Mouse (Mus musculus) hindbrain, embryonic 10.5 days (tissue): ENCODE data around the gene Net1. TPM values are rescaled to one million over a fixed set of nuclear protein-coding genes. Genes with fewer than 3 reads are reported as not detected.
"Not testable (repeated sequence)": the region's sequence is repeated elsewhere in the genome, so short reads cannot be mapped to it uniquely, and the experiment has no call there.

Experiments used
- DNase-seq: peaks from one replicate; pipeline ENCODE4 v3.0.0-alpha.2; 2017; ENCODE audit warnings: low spot score
- H3K27ac ChIP-seq: fragments of 300-500 bp; sonication (generic); 2 replicates; pipeline ENCODE4 v1.5.1; 2016; ENCODE audit warnings: mild to moderate bottlenecking, moderate library complexity
- H3K27me3 ChIP-seq: fragments of 300-500 bp; sonication (generic); 2 replicates; pipeline ENCODE4 v1.6.1; 2016; ENCODE audit warnings: mild to moderate bottlenecking; ENCODE audit not compliant: poor library complexity, insufficient read depth, severe bottlenecking
- H3K36me3 ChIP-seq: fragments of 300-500 bp; sonication (generic); 2 replicates; pipeline ENCODE4 v1.6.1; 2016; ENCODE audit warnings: mild to moderate bottlenecking, moderate library complexity
- H3K4me1 ChIP-seq: fragments of 300-500 bp; sonication (generic); replicated peaks from 2 replicates; pipeline ENCODE4 v1.6.1; 2016; ENCODE audit warnings: mild to moderate bottlenecking
- H3K4me3 ChIP-seq: fragments of 300-500 bp; sonication (generic); 2 replicates; pipeline ENCODE4 v1.5.1; 2016; ENCODE audit warnings: mild to moderate bottlenecking, moderate library complexity
- H3K9me3 ChIP-seq: fragments of 300-500 bp; sonication (generic); 2 replicates; pipeline ENCODE4 v1.6.1; 2016; ENCODE audit warnings: mild to moderate bottlenecking, moderate library complexity
- WGBS: fragments of 180-500 bp; shearing (Covaris S2); methylation state at CpG from one replicate; pipeline ENCODE4 v1.1.7; 2016; 5-methylcytosine and 5-hydroxymethylcytosine counted together
- polyA plus RNA-seq: library from polyadenylated mRNA; unstranded; fragments of >200 nt; fragmentation: Nextera tagmentation; extraction: Ambion mirVana; gene quantifications from 2 replicates; pipeline ENCODE4 v1.2.1, GENCODE M21; 2016

Net1 gene
- polyA plus RNA-seq, 1 experiment from 2014 or later, result 40.3 TPM

DNA sequence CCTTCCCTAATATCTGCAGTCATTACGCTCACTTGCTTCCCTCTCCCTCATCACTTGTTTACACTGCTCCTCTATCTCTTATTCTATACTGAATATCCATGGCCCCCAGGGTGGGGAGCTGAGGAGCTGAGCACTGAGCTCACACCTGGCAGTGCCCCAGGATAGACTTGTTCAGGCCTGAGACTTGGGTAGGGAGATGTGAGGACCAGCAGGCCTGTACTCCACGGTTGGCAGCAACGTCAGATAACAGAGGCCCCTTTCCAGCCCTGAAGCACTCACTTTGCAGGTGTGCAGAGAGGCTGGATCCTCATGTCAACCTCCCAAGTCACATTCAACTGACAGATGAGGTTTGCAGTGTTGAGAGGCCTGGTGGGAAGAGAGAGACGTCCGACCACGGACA is 40.8 kb downstream of the Net1 start:
- Histone ChIP-seq H3K27me3 (no peaks in the 10 kb centered on the region), H3K4me3 (no peak overlapping the region), H3K4me1 (peaks cover 10% of the 10 kb centered on the region), H3K36me3 (peaks cover 20% of the 10 kb centered on the region), H3K27ac (0 out of 2 replicates have a peak overlapping the region, but pooled peaks have one; percentile 6), H3K9me3 (no peaks in the 10 kb centered on the region)
- DNase-seq, result no peak
- 66% methylated on average over 6 of the region's 6 CpGs for WGBS

DNA sequence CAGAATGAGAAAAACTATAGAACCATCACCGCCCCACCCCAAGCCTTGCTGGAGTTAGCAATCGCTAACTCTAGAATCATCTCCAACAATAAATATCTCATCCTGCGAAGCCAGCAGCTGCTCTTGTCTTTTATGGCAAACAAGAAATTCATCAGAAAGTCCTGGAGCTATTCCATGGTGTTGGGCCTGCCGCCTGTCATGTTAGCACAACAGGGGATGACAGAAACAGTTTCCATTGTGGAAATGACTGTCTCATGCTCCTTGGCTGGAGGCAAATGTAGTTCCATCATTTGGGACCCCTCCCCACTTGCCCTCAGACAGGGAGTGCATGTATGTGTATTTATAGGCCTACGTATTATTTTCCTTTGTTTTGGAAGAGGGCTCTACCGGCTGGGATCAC is 41.6 kb downstream of the Net1 start:
- Histone ChIP-seq H3K9me3 (no peaks in the 10 kb centered on the region), H3K4me1 (peaks cover 10% of the 10 kb centered on the region), H3K27me3 (no peaks in the 10 kb centered on the region), H3K36me3 (peaks cover 12% of the 10 kb centered on the region), H3K27ac (no peak overlapping the region), H3K4me3 (no peak overlapping the region)
- WGBS, result 84% methylated on average over 6 of the region's 6 CpGs
- no peak for DNase-seq

DNA sequence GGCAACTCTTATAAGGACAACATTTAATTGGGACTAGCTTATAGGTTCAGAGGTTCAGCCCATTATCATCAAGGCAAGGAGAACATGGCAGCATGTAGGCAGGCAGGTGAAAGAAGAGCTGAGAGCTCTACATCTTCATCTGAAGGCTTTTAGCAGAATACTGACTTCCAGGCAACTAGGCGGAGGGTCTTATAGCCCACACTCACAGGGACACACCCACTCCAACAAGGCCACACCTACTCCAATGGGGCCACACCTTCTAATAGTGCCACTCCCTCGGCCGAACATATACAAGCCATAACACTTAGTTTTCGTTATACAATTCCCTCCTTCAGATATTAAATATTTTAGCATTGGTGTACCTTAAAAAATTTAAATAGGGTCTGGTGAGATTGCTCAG is 45.2 kb downstream of the Net1 start:
- Histone ChIP-seq H3K9me3 (no peaks in the 10 kb centered on the region), H3K4me1 (peaks cover 8% of the 10 kb centered on the region), H3K27ac (no peak overlapping the region), H3K4me3 (no peak overlapping the region), H3K36me3 (no peaks in the 10 kb centered on the region), H3K27me3 (no peaks in the 10 kb centered on the region)
- WGBS, result 91% methylated on average over 4 of the region's 4 CpGs
- no peak for DNase-seq

DNA sequence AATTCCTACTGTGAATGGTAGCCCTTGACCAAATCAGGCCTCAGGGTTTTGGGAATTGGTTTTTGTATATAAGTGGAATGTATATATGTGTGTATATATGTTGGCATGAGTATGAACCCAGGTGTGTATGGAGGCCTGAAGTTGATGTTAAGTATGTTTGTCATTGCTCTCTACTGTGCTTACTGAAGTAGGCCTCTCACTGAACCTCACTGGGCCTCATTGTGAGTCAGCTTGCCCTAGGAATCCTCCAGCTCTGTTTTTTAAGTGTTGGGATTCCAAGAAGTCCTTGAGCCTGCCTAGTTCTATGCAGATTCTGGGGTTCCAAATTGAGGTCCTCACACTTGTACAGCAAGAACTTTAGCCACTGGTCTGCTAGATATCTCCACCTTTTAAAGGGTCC is 48.1 kb downstream of the Net1 start:
- Histone ChIP-seq H3K27me3 (no peaks in the 10 kb centered on the region), H3K9me3 (no peaks in the 10 kb centered on the region), H3K4me1 (no peaks in the 10 kb centered on the region), H3K4me3 (no peak overlapping the region), H3K36me3 (no peaks in the 10 kb centered on the region), H3K27ac (no peak overlapping the region)
- no peak for DNase-seq

DNA sequence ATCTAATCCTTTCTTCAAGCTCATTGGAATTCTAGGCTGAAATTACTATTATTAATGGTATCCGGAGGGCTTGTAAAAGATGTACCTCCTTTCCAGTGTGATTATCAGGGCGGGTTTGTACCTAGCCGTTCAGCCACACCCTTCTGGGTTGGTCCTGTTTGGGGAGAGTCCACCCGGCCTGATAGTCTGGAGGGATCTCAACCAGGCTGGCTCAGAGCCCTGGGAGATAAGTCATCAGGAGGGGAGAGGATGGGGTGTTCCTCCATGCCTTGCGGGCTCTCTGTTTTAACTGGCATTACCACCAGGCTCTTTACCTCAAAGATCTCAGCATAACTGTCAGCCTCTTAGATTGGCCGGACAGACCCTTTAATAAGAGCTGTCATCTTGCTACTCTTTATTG is 50.9 kb downstream of the Net1 start:
- 88% methylated on average over 6 of the region's 6 CpGs for WGBS
- Histone ChIP-seq H3K27ac (no peak overlapping the region), H3K36me3 (no peaks in the 10 kb centered on the region)

DNA sequence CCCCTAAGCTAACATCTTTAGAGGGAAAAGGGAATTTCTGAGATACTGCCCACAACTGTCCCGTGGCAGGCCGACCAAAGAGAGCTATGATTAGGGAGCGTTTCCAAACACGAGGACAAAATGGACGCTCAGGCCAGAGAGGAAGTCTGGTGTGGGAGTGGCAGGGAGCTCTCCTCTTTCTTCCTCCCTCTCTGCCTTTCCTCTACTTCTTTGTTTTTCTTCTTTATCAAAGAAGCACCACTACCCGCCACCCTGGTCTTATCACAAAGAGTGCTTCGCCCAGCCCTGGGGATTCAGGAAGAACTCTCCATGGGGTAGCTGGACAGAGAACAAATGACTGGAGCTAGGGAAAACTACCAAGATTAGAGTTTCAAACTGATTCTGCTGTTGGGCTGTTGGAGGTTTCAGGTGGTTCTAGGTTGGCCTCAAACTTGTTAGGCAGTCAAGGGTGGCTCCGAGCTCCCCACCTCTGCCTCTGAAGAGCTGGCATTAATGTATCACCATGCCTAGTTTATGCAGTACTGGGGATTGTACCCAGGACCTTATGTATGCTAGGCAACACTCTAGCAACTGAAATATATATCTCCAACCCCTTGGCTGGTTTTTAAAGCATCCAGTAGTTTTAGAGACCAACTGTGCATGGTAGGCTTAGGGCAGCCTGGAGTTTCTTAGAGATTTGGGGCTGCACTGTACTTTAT is 51.5 kb downstream of the Net1 start:
- Histone ChIP-seq H3K27ac (no peak overlapping the region), H3K36me3 (no peaks in the 10 kb centered on the region), H3K27me3 (no peaks in the 10 kb centered on the region), H3K4me3 (no peak overlapping the region), H3K9me3 (no peaks in the 10 kb centered on the region), H3K4me1 (no peaks in the 10 kb centered on the region)
- WGBS, result 82% methylated on average over 8 of the region's 8 CpGs
- DNase-seq, result no peak

More for the DNA sequence above, 50.9 kb downstream of the Net1 start:
- no peak overlapping the region for H3K4me3 ChIP-seq
- DNase-seq, result no peak
- H3K27me3 ChIP-seq, result no peaks in the 10 kb centered on the region
- H3K4me1 ChIP-seq, result no peaks in the 10 kb centered on the region
- H3K9me3 ChIP-seq, result no peaks in the 10 kb centered on the region

DNA sequence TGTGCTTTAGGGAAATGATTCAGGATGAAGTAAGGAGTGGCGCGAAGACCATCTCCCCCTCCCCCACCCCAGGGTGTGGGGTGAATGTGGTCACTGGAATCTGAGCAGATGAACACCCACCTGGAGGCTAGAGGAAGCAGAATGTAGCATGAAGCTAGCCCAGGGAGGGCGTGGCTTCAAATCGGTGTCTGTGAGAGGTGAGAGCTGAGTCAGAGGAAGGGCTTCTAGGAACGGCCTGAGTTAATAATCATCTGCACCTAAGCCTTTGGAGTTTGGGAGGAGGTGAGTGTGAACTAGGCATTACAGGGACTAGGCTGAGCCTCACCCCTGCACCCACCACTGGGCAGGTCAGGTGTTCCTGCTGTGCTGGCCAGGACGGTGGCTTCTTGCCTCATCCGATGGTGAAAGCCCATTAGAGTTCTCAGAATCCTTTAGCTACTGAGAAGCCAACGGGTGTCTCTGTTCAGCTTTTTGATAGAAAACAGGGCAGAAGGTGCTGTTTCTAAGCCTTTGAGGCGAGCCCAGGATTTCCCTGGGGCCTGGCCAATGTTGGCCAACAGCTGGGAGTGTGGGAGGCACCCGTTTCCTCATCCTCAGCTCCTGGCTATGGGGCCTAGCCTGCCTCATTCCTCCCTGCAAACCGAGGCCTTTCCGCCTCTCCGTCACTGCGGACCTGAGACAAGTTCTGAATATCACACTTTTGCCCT is 52.2 kb downstream of the Net1 start:
- no peak overlapping the region for H3K4me3 ChIP-seq
- H3K4me1 ChIP-seq, result no peaks in the 10 kb centered on the region
- no peaks in the 10 kb centered on the region for H3K9me3 ChIP-seq
- H3K36me3 ChIP-seq, result no peaks in the 10 kb centered on the region
- H3K27me3 ChIP-seq, result no peaks in the 10 kb centered on the region
- WGBS, result 85% methylated on average over 14 of the region's 14 CpGs
- no peak overlapping the region for H3K27ac ChIP-seq
- no peak for DNase-seq

DNA sequence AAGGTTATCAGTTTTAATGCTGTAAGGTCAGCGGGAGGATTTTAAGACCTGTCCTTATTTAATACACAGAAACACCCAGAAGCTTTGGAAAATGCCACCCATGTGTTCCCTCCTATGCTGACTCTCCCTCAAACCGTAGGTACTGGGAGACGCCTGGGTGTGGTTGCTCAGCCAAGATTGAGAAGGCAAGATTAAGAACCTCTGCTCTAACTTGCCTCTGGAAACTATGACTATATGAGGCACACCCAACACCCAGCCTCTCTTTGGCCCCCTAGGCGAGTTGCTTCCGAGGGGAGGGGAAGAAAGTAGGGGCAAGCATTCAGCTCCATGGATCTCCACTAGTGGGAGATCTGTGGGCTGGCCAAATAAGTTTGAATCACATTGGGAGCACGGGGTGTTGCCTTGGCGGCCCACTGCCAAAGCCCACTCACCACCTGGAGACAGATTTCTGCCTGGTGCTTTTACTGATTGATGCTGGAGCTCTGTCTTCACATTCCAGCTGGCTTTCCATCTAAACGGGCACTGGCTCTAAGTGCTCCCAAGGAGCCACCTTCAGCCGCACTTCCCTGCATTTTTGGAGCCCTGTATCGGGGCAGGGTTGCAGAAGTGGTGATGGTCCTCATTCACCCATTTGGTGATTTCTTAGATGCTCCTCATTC is 55.0 kb downstream of the Net1 start:
- no peaks in the 10 kb centered on the region for H3K36me3 ChIP-seq
- no peaks in the 10 kb centered on the region for H3K27me3 ChIP-seq
- no peak overlapping the region for H3K27ac ChIP-seq
- H3K4me1 ChIP-seq, result no peaks in the 10 kb centered on the region
- no peak for DNase-seq
- WGBS, result 90% methylated on average over 10 of the region's 10 CpGs
- H3K9me3 ChIP-seq, result no peaks in the 10 kb centered on the region
- no peak overlapping the region for H3K4me3 ChIP-seq

DNA sequence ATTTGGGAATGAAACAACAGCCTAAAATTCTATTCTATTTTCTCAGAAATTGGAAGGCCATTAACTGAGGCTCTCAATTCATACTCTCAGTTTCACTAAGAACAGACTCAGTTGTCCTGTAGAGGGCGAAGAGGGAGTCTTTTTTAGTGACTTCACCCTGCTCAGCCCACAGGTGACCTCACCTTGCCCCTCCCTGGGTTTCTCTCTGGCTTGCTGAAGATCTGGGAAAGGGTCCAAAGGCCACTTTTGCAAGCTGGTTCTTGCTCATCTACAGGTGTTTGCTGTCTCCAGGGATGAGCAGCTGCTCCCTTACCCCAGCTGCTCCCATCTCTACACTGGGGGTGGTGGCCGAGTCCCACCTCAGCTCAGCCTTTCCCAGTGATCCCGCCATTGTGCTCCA is 55.7 kb downstream of the Net1 start:
- Histone ChIP-seq H3K4me1 (no peaks in the 10 kb centered on the region), H3K9me3 (no peaks in the 10 kb centered on the region), H3K27ac (no peak overlapping the region), H3K4me3 (no peak overlapping the region), H3K36me3 (no peaks in the 10 kb centered on the region), H3K27me3 (no peaks in the 10 kb centered on the region)
- WGBS, result 77% methylated on average over 3 of the region's 3 CpGs
- DNase-seq, result no peak

DNA sequence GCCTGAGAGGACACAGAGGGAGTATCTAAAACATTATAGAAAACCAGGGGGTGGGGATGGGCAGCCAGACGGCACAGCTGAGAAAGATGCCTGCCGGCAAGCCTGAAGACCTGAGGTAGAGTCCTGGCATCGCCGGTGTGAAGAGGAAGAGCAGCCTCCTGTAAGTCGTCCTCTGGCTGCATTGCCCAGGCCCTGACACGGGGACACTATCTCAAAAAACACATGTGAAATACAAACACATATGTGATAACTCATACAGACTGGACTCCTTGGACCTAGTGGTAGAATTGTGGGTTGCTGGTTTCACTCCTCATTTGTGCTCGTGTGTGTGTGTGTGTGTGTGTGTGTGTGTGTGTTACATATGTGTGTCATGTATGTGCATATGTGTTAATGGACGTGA is 56.8 kb downstream of the Net1 start:
- no peaks in the 10 kb centered on the region for H3K4me1 ChIP-seq
- H3K36me3 ChIP-seq, result no peaks in the 10 kb centered on the region
- H3K9me3 ChIP-seq, result no peaks in the 10 kb centered on the region
- no peak overlapping the region for H3K27ac ChIP-seq
- no peak overlapping the region for H3K4me3 ChIP-seq
- 92% methylated on average over 8 of the region's 8 CpGs for WGBS
- H3K27me3 ChIP-seq, result no peaks in the 10 kb centered on the region
- no peak for DNase-seq

DNA sequence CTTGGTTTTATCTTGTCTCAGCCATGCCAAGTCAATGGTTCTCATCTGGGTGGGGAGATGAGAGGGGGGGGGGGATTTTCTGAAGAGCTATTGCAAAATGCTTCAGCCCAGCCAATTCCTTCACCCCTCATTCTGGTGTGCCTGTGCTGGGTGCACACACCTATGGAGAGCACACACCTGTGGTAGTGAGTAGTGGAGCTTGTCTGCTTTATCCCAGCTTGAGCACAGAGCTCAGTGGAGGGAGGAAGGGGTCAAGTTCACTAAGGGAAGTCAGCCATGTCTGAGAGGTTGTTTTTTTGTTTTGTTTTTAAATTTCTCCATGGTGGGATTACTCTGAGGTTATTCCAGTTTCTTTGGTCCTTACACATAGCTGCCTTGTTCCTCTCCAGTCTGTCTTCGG is 61.8 kb downstream of the Net1 start:
- Histone ChIP-seq H3K4me3 (no peak overlapping the region), H3K36me3 (no peaks in the 10 kb centered on the region), H3K27me3 (no peaks in the 10 kb centered on the region), H3K4me1 (no peaks in the 10 kb centered on the region), H3K27ac (no peak overlapping the region), H3K9me3 (no peaks in the 10 kb centered on the region)
- 76% methylated on average over 1 of the region's 1 CpGs for WGBS
- no peak for DNase-seq

DNA sequence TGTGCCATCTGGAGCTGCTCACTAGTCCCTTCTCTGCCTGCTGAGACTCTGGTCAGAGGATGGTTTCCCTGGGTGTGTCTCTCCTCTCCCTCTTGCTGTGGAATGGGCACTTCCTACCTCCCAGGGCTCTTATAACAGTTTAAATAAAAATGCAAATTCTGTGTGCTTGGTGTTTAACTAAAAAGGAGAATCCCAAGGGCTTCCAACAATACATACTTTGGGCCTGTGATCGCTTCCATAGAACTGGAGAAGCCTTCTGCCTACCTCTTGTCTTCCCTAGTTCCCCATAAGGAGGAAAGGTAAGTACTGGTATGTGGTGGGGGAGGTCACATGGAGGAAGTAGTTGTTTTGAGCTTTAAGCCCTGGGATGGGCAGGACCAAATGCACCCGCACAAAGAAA is 63.2 kb downstream of the Net1 start:
- Histone ChIP-seq H3K4me1 (no peaks in the 10 kb centered on the region), H3K27me3 (no peaks in the 10 kb centered on the region), H3K4me3 (no peak overlapping the region), H3K36me3 (no peaks in the 10 kb centered on the region), H3K27ac (no peak overlapping the region), H3K9me3 (no peaks in the 10 kb centered on the region)
- 85% methylated on average over 2 of the region's 2 CpGs for WGBS
- DNase-seq, result no peak

DNA sequence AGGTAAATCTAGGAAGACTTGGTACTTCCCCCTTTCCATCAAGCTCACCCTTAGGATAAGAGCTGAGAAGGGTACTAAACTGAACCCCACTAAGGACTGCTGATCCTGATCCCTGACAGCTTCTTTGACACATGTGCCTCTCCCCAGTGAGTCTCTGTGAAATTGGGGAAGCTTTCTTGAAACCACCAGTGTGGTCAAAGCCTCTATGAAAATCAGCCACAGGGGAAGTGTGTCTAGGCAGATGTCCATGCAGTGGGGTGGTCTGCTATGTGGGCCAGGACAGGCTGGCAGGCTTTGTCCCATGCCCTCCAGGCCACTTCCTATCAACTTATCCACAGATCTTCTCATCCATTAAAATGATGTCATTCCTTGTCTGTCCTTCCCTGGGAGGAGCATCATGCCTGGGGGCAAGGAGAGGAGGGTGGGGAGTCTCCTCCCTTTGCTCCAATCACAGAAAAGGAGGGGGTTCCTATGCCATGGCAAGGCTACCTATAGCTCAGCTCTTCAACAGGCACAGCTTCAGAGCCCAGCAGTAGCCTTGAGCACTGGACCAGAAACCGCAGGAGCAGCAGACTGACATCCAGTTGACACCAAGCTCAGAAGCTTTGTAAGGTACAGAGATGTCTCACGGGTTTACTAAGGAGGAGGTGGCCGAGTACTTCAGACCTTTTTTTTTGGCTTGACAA is 64.2 kb downstream of the Net1 start, which contains the start of gene Calm5:
TSS of gene Calm5 (plus strand) at position 526 of the 686 bp plus-strand sequence.
- not testable (repeated sequence) for H3K27ac ChIP-seq, DNase-seq, H3K27me3 ChIP-seq, H3K9me3 ChIP-seq, H3K36me3 ChIP-seq, H3K4me3 ChIP-seq, H3K4me1 ChIP-seq
- WGBS, result 89% methylated on average over 3 of the region's 3 CpGs
